Mouse (Mus musculus) cortical plate, adult 2 months (tissue): ENCODE results near the gene Ttyh3.

Experiments used
- CTCF ChIP-seq: fragments of 200-500 bp; IDR thresholded peaks from 2 replicates; pipeline ENCODE4 v1.5.1; 2011; ENCODE audit warnings: mild to moderate bottlenecking, control low read depth, low read length; ENCODE audit not compliant: insufficient read depth; ENCODE audit errors: extremely low read depth
- POLR2A ChIP-seq: fragments of 200-500 bp; IDR thresholded peaks from 2 replicates; pipeline ENCODE4 v1.6.1; 2011; ENCODE audit warnings: mild to moderate bottlenecking, low read length, control low read depth; ENCODE audit not compliant: insufficient read depth; ENCODE audit errors: extremely low read depth

- TF ChIP-seq POLR2A (no peak), CTCF (no peak)
Measured at GRCm38 (mm10) chr5:140607836-140608633, 40.8 kb downstream of the Ttyh3 start.
